Mouse (Mus musculus) brain, embryonic 14.5 days (tissue): ENCODE results near the gene Dctn2.

Experiments
- CTCF ChIP-seq: fragments of 200-500 bp; IDR thresholded peaks from 2 replicates; pipeline ENCODE4 v1.5.1; 2012; ENCODE audit warnings: inconsistent platforms, mild to moderate bottlenecking, moderate library complexity, borderline replicate concordance; ENCODE audit not compliant: insufficient read depth, insufficient read length; ENCODE audit errors: extremely low read depth
- POLR2A ChIP-seq: fragments of 200-500 bp; IDR thresholded peaks from 2 replicates; pipeline ENCODE4 v1.6.1; 2012; ENCODE audit warnings: mild to moderate bottlenecking, inconsistent platforms, borderline replicate concordance; ENCODE audit not compliant: poor library complexity, insufficient read depth, insufficient read length, severe bottlenecking; ENCODE audit errors: extremely low read depth

- TF ChIP-seq POLR2A: no peak
- TF ChIP-seq CTCF: no peak
Measured at GRCm38 (mm10) chr10:127286730-127287129, 20.6 kb downstream of the Dctn2 start.
